Mouse (Mus musculus) erythroblast, embryonic 14.5 days (primary cell): ENCODE measurements around the gene Hoxa10.

Experiments used
- GATA1 ChIP-seq: IDR thresholded peaks from 2 replicates; pipeline ENCODE4 v1.6.1; 2012; ENCODE audit warnings: low read length, inconsistent platforms, mixed read lengths
- TAL1 ChIP-seq: IDR thresholded peaks from 3 replicates; pipeline ENCODE4 v1.6.1; 2012; ENCODE audit warnings: low read length, inconsistent platforms, mixed read lengths

GRCm38 (mm10) chr6:52240389-52241000 is at the start of gene Hoxa10:
- TF ChIP-seq GATA1 (no peak), TAL1 (no peak)
